Mouse (Mus musculus) MEL (cell line): ENCODE measurements around the gene Ccar1.

Source experiments
- CTCF ChIP-seq, 3 experiments: IDR thresholded peaks in 2 of 3; conservative IDR thresholded peaks in 1 of 3; 2 replicates each; pipeline ENCODE4 v1.5.1; 2011 to 2012; ENCODE audit warnings: low read length in 3 of 3, low read depth in 2 of 3, mild to moderate bottlenecking in 2 of 3, improper control_type of control experiment in 1 of 3, inconsistent platforms in 1 of 3, mixed read lengths in 1 of 3, moderate library complexity in 1 of 3; ENCODE audit not compliant: control insufficient read depth in 1 of 3, insufficient read depth in 1 of 3, poor library complexity in 1 of 3, severe bottlenecking in 1 of 3
- E2F4 ChIP-seq: IDR thresholded peaks from 2 replicates; pipeline ENCODE4 v1.6.1; 2011; ENCODE audit warnings: low read depth, low read length, improper control_type of control experiment, borderline replicate concordance
- MEF2A ChIP-seq: IDR thresholded peaks from 2 replicates; pipeline ENCODE4 v1.6.1; 2014; ENCODE audit warnings: low read depth, mild to moderate bottlenecking, inconsistent platforms, low read length, improper control_type of control experiment; ENCODE audit not compliant: poor library complexity, insufficient replicate concordance, severe bottlenecking; ENCODE audit errors: extremely low read depth
- MXI1 ChIP-seq: IDR thresholded peaks from 2 replicates; pipeline ENCODE4 v1.6.1; 2011; ENCODE audit warnings: mild to moderate bottlenecking, low read depth, low read length, improper control_type of control experiment
- POLR2A ChIP-seq, 2 experiments: IDR thresholded peaks; 2 replicates each; pipeline ENCODE4 v1.6.1; 2011 to 2012; ENCODE audit warnings: low read length in 2 of 2, mild to moderate bottlenecking in 2 of 2, control low read depth in 1 of 2, improper control_type of control experiment in 1 of 2, low read depth in 1 of 2, moderate library complexity in 1 of 2; ENCODE audit not compliant: control insufficient read depth in 1 of 2, insufficient read depth in 1 of 2, poor library complexity in 1 of 2

GRCm38 (mm10) chr10:62713457-62713856, 78.6 kb downstream of the Ccar1 start:
- no peak for TF ChIP-seq E2F4
- TF ChIP-seq MXI1, result no peak
- no peak for TF ChIP-seq MEF2A
- no peak for TF ChIP-seq CTCF (IDR thresholded peaks at IDR 0.05 in 2 of 3, conservative IDR thresholded peaks at IDR 0.05 in 1 of 3; ENCODE audit: control insufficient read depth in 1 of 3, insufficient read depth in 1 of 3, low read depth in 2 of 3, low read length in 3 of 3, poor library complexity in 1 of 3, severe bottlenecking in 1 of 3)
- no peak for TF ChIP-seq POLR2A (IDR thresholded peaks at IDR 0.05; ENCODE audit: control insufficient read depth in 1 of 2, insufficient read depth in 1 of 2, low read depth in 1 of 2, low read length in 2 of 2, poor library complexity in 1 of 2)
